Comparison of ENCODE assay signal across 12 mouse cellular contexts in genomic region chr4:32985684-32986083, GRCm38 (mm10). TPM values are rescaled to one million over a fixed set of nuclear protein-coding genes. Genes with fewer than 3 reads are reported as not detected.
DNase-seq lines count a peak whose midpoint lies in the region; ATAC-seq and TF ChIP-seq lines count a peak whose summit lies in the region.
"Had no signal": no experiment of that assay in that cellular context is flagged by ENCODE, and none has a peak within 500 bp of the region (broad histone marks: within the 10 kb centered on the region; RNA-seq: fewer than 3 reads in every experiment).

No protein-coding gene starts in this region.

- no peaks in the 10 kb centered on the region for H3K9me3 ChIP-seq in forebrain, embryonic 10.5 days
- H3K9me3 ChIP-seq in forebrain, postnatal 0 days (ENCODE audit: low read length) = no peaks in the 10 kb centered on the region
- no peaks in the 10 kb centered on the region for H3K9me3 ChIP-seq in E14TG2a.4 (ENCODE audit: low read length)
- no peaks in the 10 kb centered on the region for H3K9me3 ChIP-seq in hindbrain, embryonic 14.5 days (ENCODE audit: control insufficient read depth, low read length)
- H3K9me3 ChIP-seq in midbrain, embryonic 13.5 days = no peaks in the 10 kb centered on the region
- H3K9me3 ChIP-seq: limb, embryonic 12.5 days had no signal

- H3K27ac ChIP-seq in forebrain, embryonic 10.5 days = peak overlapping the region; percentile 99
- no peak overlapping the region for H3K27ac ChIP-seq in forebrain, postnatal 0 days (ENCODE audit: low read depth, low read length)
- H3K27ac ChIP-seq in hindbrain, embryonic 14.5 days = no peak overlapping the region
- peak overlapping the region; percentile 60 for H3K27ac ChIP-seq in midbrain, embryonic 13.5 days

- no peak overlapping the region; the same call in 1 of the 2 replicates for H3K4me2 ChIP-seq in forebrain, postnatal 0 days (ENCODE audit: low read depth)
- H3K4me2 ChIP-seq in hindbrain, embryonic 14.5 days (replicated peaks) = peak overlapping the region; percentile 94
- peak overlapping the region; percentile 86 for H3K4me2 ChIP-seq in midbrain, embryonic 13.5 days (replicated peaks)

- peak overlapping the region; percentile 96 for H3K4me3 ChIP-seq in forebrain, embryonic 10.5 days
- H3K4me3 ChIP-seq in forebrain, postnatal 0 days (ENCODE audit: low read depth, low read length) = no peak overlapping the region
- H3K4me3 ChIP-seq in E14TG2a.4 (replicated peaks; ENCODE audit: low read length) = peak overlapping the region; percentile 89
- no peak overlapping the region for H3K4me3 ChIP-seq in hindbrain, embryonic 14.5 days (replicated peaks; ENCODE audit: low read length)
- H3K4me3 ChIP-seq in midbrain, embryonic 13.5 days (replicated peaks) = peak overlapping the region; percentile 86
- H3K4me3 ChIP-seq: myocyte had no signal

- no peak for TF ChIP-seq CTCF in forebrain, postnatal 0 days (IDR thresholded peaks at IDR 0.05; ENCODE audit: low read depth)
- no peak for TF ChIP-seq CTCF in E14TG2a.4 (conservative IDR thresholded peaks at IDR 0.05; ENCODE audit: low read length)

- DNase-seq in forebrain, embryonic 10.5 days (ENCODE audit: extremely low spot score, low spot score) = no peak
- no peak for DNase-seq in forebrain, postnatal 0 days
- DNase-seq in hindbrain, embryonic 14.5 days (ENCODE audit: low spot score) = no peak
- DNase-seq in right cerebral cortex, postnatal 4 days = no peak
- no peak for DNase-seq in kidney, adult 8-10 months
- DNase-seq: kidney, adult 11 months; spleen, adult 18-20 months had no signal

- no peak for ATAC-seq in forebrain, postnatal 0 days
- no peak for ATAC-seq in hindbrain, embryonic 14.5 days (ENCODE audit: low FRiP score)
- no peak for ATAC-seq in midbrain, embryonic 13.5 days
- no peak for ATAC-seq in megakaryocyte progenitor cell, adult 5-6 weeks (replicated peaks; ENCODE audit: poor library complexity)

- peaks cover 16% of the 10 kb centered on the region for H3K27me3 ChIP-seq in forebrain, embryonic 10.5 days (ENCODE audit: poor library complexity, severe bottlenecking)
- no peaks in the 10 kb centered on the region for H3K27me3 ChIP-seq in forebrain, postnatal 0 days (ENCODE audit: insufficient read depth, low read length)
- peaks cover 14% of the 10 kb centered on the region for H3K27me3 ChIP-seq in E14TG2a.4 (ENCODE audit: insufficient read depth, low read length)
- no peaks in the 10 kb centered on the region for H3K27me3 ChIP-seq in hindbrain, embryonic 14.5 days (ENCODE audit: control insufficient read depth, insufficient read depth, low read length)
- H3K27me3 ChIP-seq in midbrain, embryonic 13.5 days = 0 out of 2 replicates have a peak, but pooled peaks cover 5% of the 10 kb centered on the region

- H3K9ac ChIP-seq in forebrain, postnatal 0 days = no peak overlapping the region
- H3K9ac ChIP-seq in hindbrain, embryonic 14.5 days = no peak overlapping the region
- H3K9ac ChIP-seq in midbrain, embryonic 13.5 days (replicated peaks) = 0 out of 2 replicates have a peak overlapping the region, but pooled peaks have one; percentile 44
- H3K9ac ChIP-seq: limb, embryonic 12.5 days had no signal

- 2% methylated on average over 3 of the region's 3 CpGs for WGBS in forebrain, embryonic 10.5 days
- 9% methylated on average over 3 of the region's 3 CpGs for WGBS in forebrain, postnatal 0 days
- 1% methylated on average over 3 of the region's 3 CpGs for WGBS in hindbrain, embryonic 14.5 days
- WGBS in midbrain, embryonic 13.5 days = under 1% methylated on average over 3 of the region's 3 CpGs

- H3K4me1 ChIP-seq in forebrain, embryonic 10.5 days = peaks cover 47% of the 10 kb centered on the region
- H3K4me1 ChIP-seq in forebrain, postnatal 0 days (ENCODE audit: insufficient read depth) = peaks cover 8% of the 10 kb centered on the region; the same call in 1 of the 2 replicates
- H3K4me1 ChIP-seq in E14TG2a.4 (replicated peaks; ENCODE audit: low read depth, low read length) = peaks cover 63% of the 10 kb centered on the region
- peaks cover 10% of the 10 kb centered on the region; the same call in 1 of the 2 replicates for H3K4me1 ChIP-seq in hindbrain, embryonic 14.5 days (replicated peaks; ENCODE audit: control insufficient read depth, insufficient read depth, low read length)
- H3K4me1 ChIP-seq in midbrain, embryonic 13.5 days (replicated peaks) = peaks cover 39% of the 10 kb centered on the region

- H3K36me3 ChIP-seq in forebrain, embryonic 10.5 days (replicated peaks) = 0 out of 2 replicates have a peak, but pooled peaks cover 2% of the 10 kb centered on the region
- no peaks in the 10 kb centered on the region for H3K36me3 ChIP-seq in forebrain, postnatal 0 days (ENCODE audit: insufficient read depth)
- H3K36me3 ChIP-seq in E14TG2a.4 (ENCODE audit: insufficient read depth, low read length) = no peaks in the 10 kb centered on the region
- no peaks in the 10 kb centered on the region for H3K36me3 ChIP-seq in hindbrain, embryonic 14.5 days (replicated peaks; ENCODE audit: control insufficient read depth, insufficient read depth)
- no peaks in the 10 kb centered on the region for H3K36me3 ChIP-seq in midbrain, embryonic 13.5 days
- H3K36me3 ChIP-seq: limb, embryonic 12.5 days had no signal

RNA-seq across cellular contexts. Expression of gene Rragd, which starts 2.8 kb away (rescaled TPM):
- polyA plus RNA-seq in forebrain, embryonic 10.5 days (2016; fragmentation: Nextera tagmentation; extraction: Ambion mirVana) = 25.6 and 26.9 TPM in 2 replicates
- 45.3 and 53.0 TPM in 2 replicates for total RNA-seq in forebrain, postnatal 0 days (2014; rRNA removed)
- polyA plus RNA-seq in forebrain, postnatal 0 days (2015; fragmentation: Nextera tagmentation; extraction: Ambion mirVana) = 21.8 and 30.6 TPM in 2 replicates
- polyA plus RNA-seq in hindbrain, embryonic 14.5 days (2014; fragmentation: Nextera tagmentation; extraction: Ambion mirVana) = 35.8 and 40.0 TPM in 2 replicates
- 32.2 and 32.3 TPM in 2 replicates for polyA plus RNA-seq in midbrain, embryonic 13.5 days (2015; fragmentation: Nextera tagmentation; extraction: Ambion mirVana)
- total RNA-seq in megakaryocyte progenitor cell, adult 5-6 weeks (2015) = not detected in 2 replicates
- 0.10 TPM in 1 of 2 replicates, not detected in the other for total RNA-seq in megakaryocyte progenitor cell, adult 5-6 weeks (2017)

RNA-seq across cellular contexts. Expression of gene Ankrd6, which starts 35.0 kb away (rescaled TPM):
- 11.9 and 12.4 TPM in 2 replicates for polyA plus RNA-seq in forebrain, embryonic 10.5 days (2016; fragmentation: Nextera tagmentation; extraction: Ambion mirVana)
- 30.3 and 39.8 TPM in 2 replicates for total RNA-seq in forebrain, postnatal 0 days (2014; rRNA removed)
- 15.1 and 18.4 TPM in 2 replicates for polyA plus RNA-seq in forebrain, postnatal 0 days (2015; fragmentation: Nextera tagmentation; extraction: Ambion mirVana)
- polyA plus RNA-seq in hindbrain, embryonic 14.5 days (2014; fragmentation: Nextera tagmentation; extraction: Ambion mirVana) = 23.0 and 24.7 TPM in 2 replicates
- polyA plus RNA-seq in midbrain, embryonic 13.5 days (2015; fragmentation: Nextera tagmentation; extraction: Ambion mirVana) = 30.4 and 32.2 TPM in 2 replicates
- total RNA-seq in megakaryocyte progenitor cell, adult 5-6 weeks (2015) = 0.59 and 0.76 TPM in 2 replicates
- total RNA-seq in megakaryocyte progenitor cell, adult 5-6 weeks (2017) = 0.92 and 0.95 TPM in 2 replicates

RNA-seq across cellular contexts. Expression of gene Ube2j1, which starts 45.5 kb away (rescaled TPM):
- 46.1 and 46.8 TPM in 2 replicates for polyA plus RNA-seq in forebrain, embryonic 10.5 days (2016; fragmentation: Nextera tagmentation; extraction: Ambion mirVana)
- total RNA-seq in forebrain, postnatal 0 days (2014; rRNA removed) = 88.5 and 106 TPM in 2 replicates
- polyA plus RNA-seq in forebrain, postnatal 0 days (2015; fragmentation: Nextera tagmentation; extraction: Ambion mirVana) = 53.6 and 61.2 TPM in 2 replicates
- 78.3 and 89.3 TPM in 2 replicates for polyA plus RNA-seq in hindbrain, embryonic 14.5 days (2014; fragmentation: Nextera tagmentation; extraction: Ambion mirVana)
- polyA plus RNA-seq in midbrain, embryonic 13.5 days (2015; fragmentation: Nextera tagmentation; extraction: Ambion mirVana) = 49.0 and 51.1 TPM in 2 replicates
- total RNA-seq in megakaryocyte progenitor cell, adult 5-6 weeks (2015) = 52.8 and 54.9 TPM in 2 replicates
- total RNA-seq in megakaryocyte progenitor cell, adult 5-6 weeks (2017) = 48.5 and 48.9 TPM in 2 replicates

Comparison
In these comparisons a context has a peak if more than half of its experiments do, and no peak if none do; other contexts are left out.
1. H3K27ac ChIP-seq: peak in forebrain, embryonic 10.5 days (single experiment) and midbrain, embryonic 13.5 days (single experiment); none in forebrain, postnatal 0 days (single experiment) and hindbrain, embryonic 14.5 days (single experiment).
2. H3K4me3 ChIP-seq: peak in forebrain, embryonic 10.5 days (single experiment), E14TG2a.4 (single experiment) and midbrain, embryonic 13.5 days (single experiment); none in forebrain, postnatal 0 days (single experiment) and hindbrain, embryonic 14.5 days (single experiment).